Mouse (Mus musculus) neural tube, embryonic 12.5 days (tissue): ENCODE measurements around the gene Icos. TPM values are rescaled to one million over a fixed set of nuclear protein-coding genes. Genes with fewer than 3 reads are reported as not detected.

Experiments
- ATAC-seq: fragments of 200-750 bp; cut with Nextera tagmentation; 2 replicates; pipeline ENCODE4 v1.8.0; 2017; ENCODE audit warnings: low read depth, mild to moderate bottlenecking, moderate TSS enrichment, moderate library complexity; ENCODE audit not compliant: low FRiP score
- H3K27ac ChIP-seq: fragments of 300-500 bp; sonication (generic); 2 replicates; pipeline ENCODE4 v1.5.1; 2016
- H3K27me3 ChIP-seq: fragments of 300-500 bp; sonication (generic); replicated peaks from 2 replicates; pipeline ENCODE4 v1.6.1; 2016; ENCODE audit warnings: mild to moderate bottlenecking
- H3K36me3 ChIP-seq: fragments of 300-500 bp; sonication (generic); 2 replicates; pipeline ENCODE4 v1.6.1; 2016; ENCODE audit warnings: mild to moderate bottlenecking
- H3K4me1 ChIP-seq: fragments of 300-500 bp; sonication (generic); 2 replicates; pipeline ENCODE4 v1.6.1; 2016
- H3K4me2 ChIP-seq: fragments of 300-500 bp; sonication (generic); replicated peaks from 2 replicates; pipeline ENCODE4 v1.6.1; 2016; ENCODE audit warnings: mild to moderate bottlenecking
- H3K4me3 ChIP-seq: fragments of 300-500 bp; sonication (generic); 2 replicates; pipeline ENCODE4 v1.5.1; 2016
- H3K9ac ChIP-seq: fragments of 300-500 bp; sonication (generic); 2 replicates; pipeline ENCODE4 v1.6.1; 2016; ENCODE audit warnings: mild to moderate bottlenecking
- H3K9me3 ChIP-seq: fragments of 300-500 bp; sonication (generic); 2 replicates; pipeline ENCODE4 v1.6.1; 2016; ENCODE audit warnings: mild to moderate bottlenecking
- WGBS: fragments of 180-500 bp; shearing (Covaris S2); methylation state at CpG from one replicate; pipeline ENCODE4 v1.1.7; 2016; 5-methylcytosine and 5-hydroxymethylcytosine counted together
- polyA plus RNA-seq: library from polyadenylated mRNA; unstranded; fragments of >200 nt; fragmentation: Nextera tagmentation; extraction: Ambion mirVana; gene quantifications from 2 replicates; pipeline ENCODE4 v1.2.1, GENCODE M21; 2016

Icos gene
- polyA plus RNA-seq, 1 experiment from 2014 or later: 0.24 TPM

DNA sequence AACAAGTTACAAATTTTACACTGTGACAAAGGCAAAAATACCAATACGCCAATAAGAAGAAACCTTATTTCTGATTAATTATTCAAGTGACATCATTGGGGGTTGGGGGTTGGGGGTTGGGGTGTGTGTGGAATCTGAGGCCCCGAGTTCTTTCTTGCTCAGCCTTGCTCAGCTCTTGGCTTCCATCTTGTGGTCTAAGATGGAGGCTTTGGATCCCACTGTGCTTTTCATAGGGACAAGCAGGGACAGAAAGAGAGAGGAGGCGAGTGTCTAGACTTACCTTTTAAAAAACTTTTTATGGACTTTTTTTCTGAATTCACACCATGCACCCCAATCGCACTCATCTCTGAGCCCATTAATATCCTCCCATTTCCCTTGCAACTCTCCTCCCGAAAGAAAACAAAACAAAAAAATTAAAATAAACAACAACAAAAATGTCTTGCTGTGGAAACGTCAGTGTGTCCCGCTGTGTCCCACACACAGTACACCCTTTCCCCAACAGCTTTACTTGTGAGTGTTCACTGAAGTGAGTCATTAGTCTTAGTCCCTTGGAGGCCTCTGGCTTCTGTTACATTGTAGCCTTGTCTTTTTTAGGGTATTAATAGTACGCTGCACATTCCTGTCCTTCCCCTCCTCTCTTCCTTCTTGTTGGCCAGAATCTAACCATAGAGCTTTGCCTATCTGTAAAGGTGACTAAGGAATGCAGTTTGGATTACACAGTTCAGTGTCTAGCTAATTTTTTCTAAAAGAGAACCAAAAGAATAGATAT lies 31.9 kb upstream of the Icos start:
- H3K36me3 ChIP-seq: no peaks in the 10 kb centered on the region
- no peak overlapping the region for H3K9ac ChIP-seq
- no peak overlapping the region for H3K27ac ChIP-seq
- no peak overlapping the region for H3K4me3 ChIP-seq
- H3K9me3 ChIP-seq: no peaks in the 10 kb centered on the region
- 82% methylated on average over 8 of the region's 8 CpGs for WGBS
- no peak for ATAC-seq
- H3K4me1 ChIP-seq: no peaks in the 10 kb centered on the region
- H3K4me2 ChIP-seq: no peak overlapping the region
- no peaks in the 10 kb centered on the region for H3K27me3 ChIP-seq

DNA sequence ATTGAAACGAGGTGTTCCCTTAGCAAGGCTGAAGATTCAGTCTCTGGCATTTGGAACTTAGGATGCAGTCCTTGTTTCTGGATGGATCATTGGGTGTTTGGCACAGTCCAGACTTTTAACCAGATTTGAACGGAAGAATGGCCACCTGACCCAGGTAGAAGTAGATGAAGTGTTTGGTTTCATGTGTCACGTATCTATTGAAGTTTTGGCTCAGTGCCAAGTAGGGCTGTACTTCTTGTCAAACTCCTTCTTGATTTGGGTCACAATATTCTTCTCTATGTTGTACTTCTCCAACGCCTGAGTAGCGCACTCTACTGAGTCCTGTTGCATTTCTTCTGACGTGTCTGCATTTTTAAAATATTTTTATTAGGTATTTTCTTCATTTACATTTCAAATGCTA lies 29.6 kb upstream of the Icos start:
- Histone ChIP-seq H3K27ac (no peak overlapping the region), H3K27me3 (no peaks in the 10 kb centered on the region), H3K9me3 (no peaks in the 10 kb centered on the region), H3K36me3 (no peaks in the 10 kb centered on the region), H3K4me1 (no peaks in the 10 kb centered on the region), H3K4me3 (no peak overlapping the region), H3K9ac (no peak overlapping the region), H3K4me2 (no peak overlapping the region)
- WGBS: 91% methylated on average over 6 of the region's 6 CpGs
- no peak for ATAC-seq

DNA sequence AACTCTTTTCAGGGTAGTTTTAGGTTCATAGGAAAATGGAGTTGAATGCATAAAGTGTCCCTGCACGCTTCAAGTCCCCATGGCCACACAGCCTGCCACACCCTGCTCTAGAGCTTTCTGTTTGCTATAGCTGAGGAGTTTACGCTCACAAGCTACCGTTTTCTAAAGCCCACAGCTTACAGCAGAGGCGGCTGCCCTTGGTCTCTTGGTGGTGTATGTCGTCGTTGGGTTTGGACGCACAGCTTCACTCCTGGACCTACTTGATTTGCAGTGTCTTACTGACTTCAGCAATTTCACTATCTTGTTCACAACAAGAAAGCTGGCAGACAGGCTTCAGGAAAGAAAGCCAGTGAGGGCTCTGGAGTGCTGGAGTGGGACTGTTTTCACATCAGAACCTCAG lies 24.8 kb upstream of the Icos start:
- no peaks in the 10 kb centered on the region for H3K36me3 ChIP-seq
- H3K4me2 ChIP-seq: no peak overlapping the region
- H3K4me1 ChIP-seq: no peaks in the 10 kb centered on the region
- no peak overlapping the region for H3K4me3 ChIP-seq
- no peaks in the 10 kb centered on the region for H3K27me3 ChIP-seq
- H3K9ac ChIP-seq: no peak overlapping the region
- no peaks in the 10 kb centered on the region for H3K9me3 ChIP-seq
- 77% methylated on average over 7 of the region's 7 CpGs for WGBS
- H3K27ac ChIP-seq: no peak overlapping the region
- no peak for ATAC-seq

DNA sequence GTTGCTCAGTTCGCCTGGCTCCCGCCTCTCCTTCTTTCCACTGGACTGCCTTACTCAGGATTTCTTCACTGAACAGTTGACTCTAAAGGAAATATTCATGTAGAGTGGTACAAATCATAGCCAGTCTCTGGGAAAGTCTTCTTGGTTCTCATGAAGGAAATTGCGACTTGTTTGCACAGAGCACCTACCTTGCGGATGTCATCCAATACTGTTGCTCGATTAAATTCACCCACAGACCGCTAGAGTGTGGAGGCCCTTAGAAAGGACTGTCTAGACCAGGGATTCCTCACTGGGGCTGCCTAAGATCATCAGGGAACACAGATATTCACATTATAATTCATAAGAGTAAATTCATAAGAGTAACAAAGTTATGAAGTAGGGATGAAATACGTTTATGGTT lies 24.0 kb upstream of the Icos start:
- no peak overlapping the region for H3K4me2 ChIP-seq
- H3K36me3 ChIP-seq: no peaks in the 10 kb centered on the region
- H3K4me1 ChIP-seq: no peaks in the 10 kb centered on the region
- no peak overlapping the region for H3K4me3 ChIP-seq
- no peak overlapping the region for H3K9ac ChIP-seq
- no peaks in the 10 kb centered on the region for H3K27me3 ChIP-seq
- ATAC-seq: no peak
- no peaks in the 10 kb centered on the region for H3K9me3 ChIP-seq
- no peak overlapping the region for H3K27ac ChIP-seq
- WGBS: 91% methylated on average over 7 of the region's 7 CpGs

DNA sequence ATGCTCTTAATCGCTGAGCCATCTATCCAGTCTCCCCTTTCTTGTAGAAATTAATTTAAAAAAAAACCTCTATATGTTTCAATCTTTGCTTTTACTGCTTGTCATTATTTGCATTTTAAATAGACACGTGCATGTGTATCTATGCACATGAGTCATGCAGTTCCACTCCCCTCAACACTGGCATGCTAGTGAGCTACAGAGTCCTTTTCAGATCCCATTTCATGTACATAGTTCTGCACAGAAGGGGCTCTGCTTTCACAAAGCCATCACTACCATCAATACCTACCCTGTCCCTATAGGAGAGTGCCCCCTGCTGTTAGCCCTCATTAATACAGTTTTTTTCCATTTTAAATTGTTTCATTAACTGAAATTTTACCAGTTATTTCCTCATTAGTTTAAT lies 23.0 kb upstream of the Icos start:
- Histone ChIP-seq H3K36me3 (no peaks in the 10 kb centered on the region), H3K27ac (no peak overlapping the region), H3K4me1 (no peaks in the 10 kb centered on the region), H3K9me3 (no peaks in the 10 kb centered on the region), H3K27me3 (no peaks in the 10 kb centered on the region), H3K4me3 (no peak overlapping the region), H3K4me2 (no peak overlapping the region), H3K9ac (no peak overlapping the region)
- ATAC-seq: no peak; the same call in 1 of the 2 replicates
- WGBS: 72% methylated on average over 2 of the region's 2 CpGs

DNA sequence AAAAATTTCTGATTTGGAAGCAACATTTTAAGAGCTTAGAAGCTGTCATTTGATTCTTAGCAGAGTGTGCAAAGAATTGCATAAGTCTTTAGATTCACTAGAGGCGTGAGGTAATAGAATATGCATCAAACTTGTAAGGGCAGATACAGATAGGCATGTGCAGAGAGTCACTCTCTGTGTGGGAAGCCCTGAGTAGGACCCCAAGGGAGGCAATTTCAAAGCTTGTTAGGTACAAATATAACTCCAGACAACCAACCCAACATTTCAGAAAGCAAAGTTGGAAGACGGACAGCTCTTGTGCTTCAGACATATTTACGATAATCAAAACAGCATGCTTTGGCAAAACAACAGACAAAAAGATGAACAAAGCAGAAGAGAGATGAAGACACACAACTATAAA lies 22.5 kb upstream of the Icos start:
- H3K27ac ChIP-seq: no peak overlapping the region

DNA sequence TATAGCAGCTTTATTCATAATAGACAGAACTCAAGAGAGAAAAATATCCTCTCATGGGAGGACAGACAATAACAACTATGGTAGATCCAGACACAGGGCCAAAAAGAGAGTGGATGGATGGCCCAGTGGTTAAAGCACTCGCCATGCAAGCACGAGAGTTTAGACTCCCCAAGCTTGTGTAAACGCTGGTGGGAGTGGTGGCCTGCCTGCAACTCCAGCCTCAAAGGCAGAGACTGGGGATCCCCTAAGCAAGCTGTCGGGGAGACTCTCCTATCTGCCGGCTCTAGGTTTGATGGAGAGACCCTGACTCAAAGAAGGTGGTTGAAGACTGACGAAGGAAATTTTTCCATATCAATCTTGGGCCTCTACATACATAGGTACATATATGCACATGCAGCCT lies 21.5 kb upstream of the Icos start:
- no peak for ATAC-seq

More for the DNA sequence above, 22.5 kb upstream of the Icos start:
- Histone ChIP-seq H3K4me2 (no peak overlapping the region), H3K36me3 (no peaks in the 10 kb centered on the region), H3K4me3 (no peak overlapping the region), H3K9me3 (no peaks in the 10 kb centered on the region), H3K4me1 (no peaks in the 10 kb centered on the region), H3K9ac (no peak overlapping the region), H3K27me3 (no peaks in the 10 kb centered on the region)
- ATAC-seq: no peak
- 88% methylated on average over 3 of the region's 3 CpGs for WGBS

DNA sequence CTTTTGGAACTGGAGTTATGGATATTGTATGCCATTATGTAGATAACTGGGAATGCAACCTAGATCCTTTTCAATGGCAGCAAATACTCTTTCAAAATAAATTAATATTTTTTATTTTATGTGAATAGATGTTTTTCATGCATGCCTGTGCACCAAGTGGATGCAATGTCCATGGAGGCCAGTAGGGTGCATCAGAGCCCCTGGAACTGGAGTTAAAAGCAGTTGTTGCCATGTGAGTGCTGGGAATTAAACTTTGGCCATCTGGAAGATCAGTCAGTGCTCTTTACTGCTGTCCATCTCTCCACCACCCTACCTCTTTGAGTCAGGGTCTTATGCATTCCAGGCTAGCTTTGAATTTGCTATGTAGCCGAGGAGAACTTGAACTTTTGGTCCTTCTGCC lies 19.4 kb upstream of the Icos start:
- no peaks in the 10 kb centered on the region for H3K4me1 ChIP-seq
- H3K9me3 ChIP-seq: no peaks in the 10 kb centered on the region
- no peak overlapping the region for H3K4me3 ChIP-seq
- no peaks in the 10 kb centered on the region for H3K36me3 ChIP-seq
- no peak overlapping the region for H3K9ac ChIP-seq
- H3K4me2 ChIP-seq: no peak overlapping the region
- H3K27ac ChIP-seq: no peak overlapping the region
- no peaks in the 10 kb centered on the region for H3K27me3 ChIP-seq
- WGBS: 86% methylated on average over 1 of the region's 1 CpGs
- ATAC-seq: no peak

More for the DNA sequence above, 21.5 kb upstream of the Icos start:
- Histone ChIP-seq H3K4me3 (no peak overlapping the region), H3K4me1 (no peaks in the 10 kb centered on the region), H3K9ac (no peak overlapping the region), H3K27me3 (no peaks in the 10 kb centered on the region), H3K27ac (no peak overlapping the region), H3K36me3 (no peaks in the 10 kb centered on the region), H3K4me2 (no peak overlapping the region), H3K9me3 (no peaks in the 10 kb centered on the region)
- 84% methylated on average over 6 of the region's 6 CpGs for WGBS

DNA sequence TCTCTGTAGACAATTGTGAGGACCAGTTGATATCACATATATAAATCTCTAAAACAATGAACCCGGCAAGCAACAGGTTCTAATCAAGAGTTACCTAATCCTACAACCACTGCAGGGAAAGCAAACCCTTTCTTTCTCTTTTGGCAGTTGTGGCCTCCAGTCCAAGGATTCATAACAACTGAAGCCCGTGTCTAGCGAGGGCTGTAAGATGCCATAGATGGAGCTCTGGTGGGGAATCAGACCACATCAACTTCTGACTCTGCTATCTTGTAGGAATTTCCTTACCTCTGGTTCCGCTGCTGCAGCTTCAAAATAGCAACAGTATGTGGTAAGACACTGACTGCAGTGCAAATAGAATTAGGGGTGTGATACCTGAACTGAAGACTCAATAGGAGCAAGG lies 18.5 kb upstream of the Icos start:
- no peaks in the 10 kb centered on the region for H3K36me3 ChIP-seq
- no peaks in the 10 kb centered on the region for H3K27me3 ChIP-seq
- no peak for ATAC-seq
- H3K4me2 ChIP-seq: no peak overlapping the region
- no peaks in the 10 kb centered on the region for H3K4me1 ChIP-seq
- H3K27ac ChIP-seq: no peak overlapping the region
- WGBS: 95% methylated on average over 4 of the region's 4 CpGs
- H3K9ac ChIP-seq: no peak overlapping the region
- H3K9me3 ChIP-seq: no peaks in the 10 kb centered on the region
- no peak overlapping the region for H3K4me3 ChIP-seq

DNA sequence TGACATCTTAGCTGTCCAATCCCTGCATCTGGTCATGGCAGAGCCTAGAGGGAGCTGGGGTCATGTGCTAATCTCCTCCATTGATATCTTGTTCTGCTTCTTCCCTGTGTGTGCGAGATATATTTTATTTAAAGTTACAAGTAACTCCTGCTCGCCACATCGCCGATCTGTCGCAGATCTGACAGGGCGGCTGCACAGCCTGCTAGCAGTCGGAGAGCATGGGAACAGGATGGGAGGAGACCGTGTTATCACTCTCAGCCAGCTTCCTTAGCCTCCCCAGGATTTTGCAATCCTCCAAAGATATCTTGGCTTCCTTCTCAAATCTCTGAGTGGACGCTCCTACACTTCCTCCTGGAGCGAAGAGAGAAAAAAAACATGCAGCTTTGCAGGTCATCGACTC lies 17.3 kb upstream of the Icos start:
- H3K4me2 ChIP-seq: no peak overlapping the region
- H3K36me3 ChIP-seq: no peaks in the 10 kb centered on the region
- no peak overlapping the region for H3K4me3 ChIP-seq
- WGBS: 87% methylated on average over 11 of the region's 11 CpGs
- no peaks in the 10 kb centered on the region for H3K9me3 ChIP-seq
- H3K27ac ChIP-seq: no peak overlapping the region
- H3K27me3 ChIP-seq: no peaks in the 10 kb centered on the region
- ATAC-seq: no peak
- H3K9ac ChIP-seq: no peak overlapping the region
- H3K4me1 ChIP-seq: no peaks in the 10 kb centered on the region

DNA sequence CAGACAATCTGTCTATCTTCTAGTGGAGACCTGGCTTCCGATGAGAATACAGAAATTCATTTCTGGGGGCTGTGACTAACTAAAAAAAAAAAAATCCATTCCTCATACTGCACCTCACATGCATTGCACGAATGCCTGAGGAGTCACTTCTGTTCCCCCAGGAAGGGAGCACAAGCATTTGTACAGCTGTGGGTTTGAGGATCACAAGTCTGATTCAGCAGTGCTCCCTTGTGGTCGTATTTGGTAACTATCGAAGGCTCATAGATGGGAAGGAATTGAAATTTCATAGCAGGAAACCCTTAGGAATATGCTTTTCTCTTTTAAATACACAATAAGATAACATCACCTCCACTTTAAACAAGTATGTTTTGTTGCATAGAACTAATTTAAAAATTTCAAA lies 16.6 kb upstream of the Icos start:
- no peak overlapping the region for H3K27ac ChIP-seq
- 27% methylated on average over 4 of the region's 4 CpGs for WGBS
- no peaks in the 10 kb centered on the region for H3K27me3 ChIP-seq
- H3K9ac ChIP-seq: no peak overlapping the region
- no peak for ATAC-seq
- no peak overlapping the region for H3K4me2 ChIP-seq
- no peaks in the 10 kb centered on the region for H3K9me3 ChIP-seq
- H3K4me3 ChIP-seq: no peak overlapping the region
- no peaks in the 10 kb centered on the region for H3K36me3 ChIP-seq
- H3K4me1 ChIP-seq: no peaks in the 10 kb centered on the region

DNA sequence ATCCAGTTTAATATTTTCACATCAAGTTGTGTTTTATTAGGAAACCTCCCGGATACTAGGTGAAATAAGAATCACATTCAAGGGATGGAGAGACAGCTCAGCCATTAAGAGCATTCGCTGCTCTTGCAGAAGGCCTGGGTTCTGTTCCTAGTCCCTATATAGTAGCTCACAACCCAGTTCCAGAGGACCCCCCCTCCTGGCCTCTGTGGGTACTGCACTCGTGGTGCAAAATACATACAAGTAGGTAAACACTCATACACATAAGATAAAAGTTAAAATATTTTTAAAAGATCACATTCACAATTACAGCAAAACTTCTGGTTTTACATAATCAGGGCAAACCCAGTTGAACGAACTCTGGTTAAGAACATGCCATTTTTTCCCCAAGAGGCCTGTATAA lies 15.6 kb upstream of the Icos start:
- H3K36me3 ChIP-seq: no peaks in the 10 kb centered on the region
- H3K4me2 ChIP-seq: no peak overlapping the region
- H3K27ac ChIP-seq: no peak overlapping the region
- 90% methylated on average over 4 of the region's 4 CpGs for WGBS
- H3K4me3 ChIP-seq: no peak overlapping the region
- no peak overlapping the region for H3K9ac ChIP-seq
- no peak for ATAC-seq
- no peaks in the 10 kb centered on the region for H3K9me3 ChIP-seq
- H3K27me3 ChIP-seq: no peaks in the 10 kb centered on the region
- H3K4me1 ChIP-seq: no peaks in the 10 kb centered on the region

DNA sequence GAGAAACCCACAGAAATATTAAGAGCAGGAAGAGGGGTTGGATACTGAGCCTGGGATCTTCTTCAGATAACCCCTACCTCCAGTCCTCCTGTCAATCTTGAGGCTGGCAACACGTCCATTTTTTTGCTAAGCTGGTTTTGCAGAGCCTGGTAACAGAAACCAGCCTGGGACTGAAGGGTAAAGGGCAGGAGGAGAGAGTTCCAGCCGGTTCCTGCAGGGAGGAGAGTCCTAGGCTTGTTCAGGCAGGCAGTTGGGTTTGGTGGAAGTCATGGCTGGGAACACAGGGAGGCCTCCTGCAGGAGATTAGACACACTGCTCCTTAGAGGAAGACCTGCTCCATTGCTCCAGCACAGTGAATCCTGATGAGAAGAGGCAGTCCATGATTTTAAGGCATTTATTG lies 10.2 kb upstream of the Icos start:
- WGBS: 44% methylated on average over 2 of the region's 2 CpGs
- no peak overlapping the region for H3K27ac ChIP-seq
- H3K9ac ChIP-seq: no peak overlapping the region
- H3K4me2 ChIP-seq: no peak overlapping the region
- ATAC-seq: no peak
- H3K4me1 ChIP-seq: no peaks in the 10 kb centered on the region
- no peak overlapping the region for H3K4me3 ChIP-seq
- no peaks in the 10 kb centered on the region for H3K9me3 ChIP-seq
- H3K36me3 ChIP-seq: no peaks in the 10 kb centered on the region
- H3K27me3 ChIP-seq: no peaks in the 10 kb centered on the region
